Mouse (Mus musculus) heart, embryonic 11.5 days (tissue): Measurements from ENCODE around the gene Ptar1. TPM values are rescaled to one million over a fixed set of nuclear protein-coding genes. Genes with fewer than 3 reads are reported as not detected.

ENCODE experiments used
- ATAC-seq: fragments of 200-750 bp; cut with Nextera tagmentation; replicated peaks from 2 replicates; pipeline ENCODE4 v1.8.0; 2017; ENCODE audit warnings: moderate library complexity; ENCODE audit not compliant: insufficient number of reproducible peaks, low FRiP score, low TSS enrichment
- H3K27ac ChIP-seq: fragments of 300-500 bp; sonication (generic); 2 replicates; pipeline ENCODE4 v1.5.1; 2014; ENCODE audit warnings: mild to moderate bottlenecking, low read depth, low read length
- H3K27me3 ChIP-seq: fragments of 300-500 bp; sonication (generic); 2 replicates; pipeline ENCODE4 v1.6.1; 2014; ENCODE audit warnings: mild to moderate bottlenecking, low read length, mixed read lengths; ENCODE audit not compliant: control insufficient read depth, insufficient read depth
- H3K36me3 ChIP-seq: fragments of 300-500 bp; sonication (generic); 2 replicates; pipeline ENCODE4 v1.6.1; 2014; ENCODE audit warnings: mild to moderate bottlenecking, low read length, moderate library complexity, mixed read lengths; ENCODE audit not compliant: control insufficient read depth, insufficient read depth
- H3K4me1 ChIP-seq: fragments of 300-500 bp; sonication (generic); 2 replicates; pipeline ENCODE4 v1.6.1; 2014; ENCODE audit warnings: low read length; ENCODE audit not compliant: control insufficient read depth, insufficient read depth
- H3K4me2 ChIP-seq: fragments of 300-500 bp; sonication (generic); 2 replicates; pipeline ENCODE4 v1.6.1; 2014; ENCODE audit warnings: mild to moderate bottlenecking, moderate library complexity
- H3K4me3 ChIP-seq: fragments of 300-500 bp; sonication (generic); 2 replicates; pipeline ENCODE4 v1.5.1; 2014; ENCODE audit warnings: low read depth, low read length
- H3K9ac ChIP-seq: fragments of 300-500 bp; sonication (generic); 2 replicates; pipeline ENCODE4 v1.6.1; 2014; ENCODE audit warnings: mild to moderate bottlenecking, low read depth, low read length, moderate library complexity
- H3K9me3 ChIP-seq: fragments of 300-500 bp; sonication (generic); replicated peaks from 2 replicates; pipeline ENCODE4 v1.6.1; 2016; ENCODE audit warnings: low read length; ENCODE audit not compliant: control insufficient read depth
- WGBS: fragments of 180-500 bp; shearing (Covaris S2); extraction: QIAGEN DNeasy Blood & Tissue Kit; methylation state at CpG from one replicate; pipeline ENCODE4 v1.1.7; 2014; ENCODE audit not compliant: insufficient replicate concordance; 5-methylcytosine and 5-hydroxymethylcytosine counted together
- polyA plus RNA-seq: library from polyadenylated mRNA; unstranded; fragments of >200 nt; fragmentation: Nextera tagmentation; extraction: Ambion mirVana; gene quantifications from 2 replicates; pipeline ENCODE4 v1.2.1, GENCODE M21; 2014

Gene Ptar1
- polyA plus RNA-seq, 1 experiment from 2014 or later = 7.3 TPM

DNA sequence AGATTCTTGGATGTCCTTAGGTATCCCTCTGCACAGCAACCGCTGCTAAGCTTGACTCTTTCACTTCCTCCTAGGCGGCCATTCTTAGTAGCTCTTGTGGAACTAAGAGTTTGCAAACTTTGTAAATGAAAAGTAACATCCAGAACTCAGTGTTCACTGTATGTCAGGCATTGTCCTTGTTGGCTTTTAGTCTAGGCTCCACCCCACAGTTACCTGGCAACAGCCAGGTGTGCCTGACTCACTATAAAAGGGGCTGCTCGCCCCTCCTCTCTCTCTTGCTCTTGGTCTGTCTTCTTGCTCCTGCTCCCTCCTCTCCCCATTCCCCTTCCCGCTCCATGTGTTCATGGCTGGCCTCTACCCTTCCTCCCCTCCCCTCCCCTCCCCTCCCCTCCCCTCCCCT lies 11.9 kb downstream of the Ptar1 start:
- Histone ChIP-seq H3K4me3 (no peak overlapping the region), H3K9ac (no peak overlapping the region), H3K36me3 (peaks cover 20% of the 10 kb centered on the region), H3K9me3 (no peaks in the 10 kb centered on the region), H3K4me1 (no peaks in the 10 kb centered on the region), H3K27ac (no peak overlapping the region), H3K4me2 (no peak overlapping the region), H3K27me3 (no peaks in the 10 kb centered on the region)
- 87% methylated on average over 4 of the region's 4 CpGs for WGBS
- ATAC-seq = no peak

DNA sequence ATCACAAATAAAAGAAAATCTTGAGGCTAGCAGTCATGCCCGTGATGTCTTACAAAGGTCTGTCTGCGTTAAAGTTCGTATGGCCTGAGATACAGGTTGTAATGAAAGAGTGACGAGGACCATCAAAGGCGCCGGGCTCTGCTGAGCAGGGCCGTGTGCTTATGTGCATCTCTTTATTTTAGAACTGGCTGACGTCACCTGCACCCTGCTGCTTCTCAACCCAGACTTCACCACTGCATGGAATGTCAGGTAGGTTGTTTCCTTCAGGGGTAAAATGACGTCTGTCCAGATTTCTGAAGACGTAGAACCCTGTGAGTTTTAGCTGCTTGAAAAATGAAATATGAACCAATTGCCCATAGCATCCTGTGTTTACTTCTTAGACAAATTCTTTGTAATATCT lies 15.7 kb downstream of the Ptar1 start:
- H3K27ac ChIP-seq = no peak overlapping the region
- WGBS = 90% methylated on average over 10 of the region's 10 CpGs
- no peak overlapping the region for H3K4me3 ChIP-seq
- no peaks in the 10 kb centered on the region for H3K4me1 ChIP-seq
- H3K9me3 ChIP-seq = no peaks in the 10 kb centered on the region
- no peak overlapping the region for H3K9ac ChIP-seq
- no peaks in the 10 kb centered on the region for H3K27me3 ChIP-seq
- peaks cover 21% of the 10 kb centered on the region for H3K36me3 ChIP-seq
- no peak for ATAC-seq
- H3K4me2 ChIP-seq = no peak overlapping the region

- H3K4me2 ChIP-seq = no peak overlapping the region
- H3K36me3 ChIP-seq = peaks cover 19% of the 10 kb centered on the region
- H3K9me3 ChIP-seq = no peaks in the 10 kb centered on the region
- ATAC-seq = no peak
- no peak overlapping the region for H3K27ac ChIP-seq
- H3K9ac ChIP-seq = no peak overlapping the region
- H3K27me3 ChIP-seq = no peaks in the 10 kb centered on the region
- no peaks in the 10 kb centered on the region for H3K4me1 ChIP-seq
- no peak overlapping the region for H3K4me3 ChIP-seq
- WGBS = 87% methylated on average over 5 of the region's 5 CpGs
These were observed 18.2 kb downstream of the Ptar1 start for GRCm38 (mm10) chr19:23705383-23705782.

GRCm38 (mm10) chr19:23746506-23746905 lies 59.3 kb downstream of the Ptar1 start:
- H3K36me3 ChIP-seq = no peaks in the 10 kb centered on the region
- no peak for ATAC-seq
- no peaks in the 10 kb centered on the region for H3K27me3 ChIP-seq
- WGBS = 69% methylated on average over 3 of the region's 3 CpGs
- H3K27ac ChIP-seq = no peak overlapping the region
- no peak overlapping the region for H3K4me2 ChIP-seq
- H3K4me3 ChIP-seq = no peak overlapping the region
- no peaks in the 10 kb centered on the region for H3K9me3 ChIP-seq
- H3K4me1 ChIP-seq = no peaks in the 10 kb centered on the region
- H3K9ac ChIP-seq = no peak overlapping the region

DNA sequence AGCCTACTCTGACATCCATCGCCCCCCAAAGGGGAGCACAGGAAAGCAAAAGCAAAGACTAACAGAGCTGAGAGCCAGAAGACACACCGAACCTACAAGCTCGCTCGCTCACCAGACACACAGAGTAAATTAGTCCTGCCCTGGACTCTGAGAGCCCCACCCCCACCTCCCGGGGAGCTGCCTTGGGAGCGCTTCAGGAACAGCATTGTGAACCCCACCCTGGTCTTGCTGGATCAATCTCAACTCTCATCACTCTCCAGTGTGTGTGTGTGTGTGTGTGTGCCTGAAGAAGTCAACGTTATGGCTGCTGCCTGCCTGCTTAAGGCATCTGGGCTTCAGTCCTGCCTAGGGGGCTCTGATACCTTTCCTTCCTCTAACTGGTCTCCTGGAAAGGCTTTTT lies 69.8 kb downstream of the Ptar1 start:
- WGBS = 15% methylated on average over 7 of the region's 7 CpGs
- H3K4me2 ChIP-seq = peak overlapping the region; percentile 47
- no peaks in the 10 kb centered on the region for H3K9me3 ChIP-seq
- H3K4me1 ChIP-seq = no peaks in the 10 kb centered on the region
- no peak for ATAC-seq
- H3K27me3 ChIP-seq = peaks cover 16% of the 10 kb centered on the region
- peak overlapping the region; percentile 11; the same call in 1 of the 2 replicates for H3K4me3 ChIP-seq
- H3K27ac ChIP-seq = no peak overlapping the region
- no peaks in the 10 kb centered on the region for H3K36me3 ChIP-seq
- peak overlapping the region; percentile 3; the same call in 1 of the 2 replicates for H3K9ac ChIP-seq

DNA sequence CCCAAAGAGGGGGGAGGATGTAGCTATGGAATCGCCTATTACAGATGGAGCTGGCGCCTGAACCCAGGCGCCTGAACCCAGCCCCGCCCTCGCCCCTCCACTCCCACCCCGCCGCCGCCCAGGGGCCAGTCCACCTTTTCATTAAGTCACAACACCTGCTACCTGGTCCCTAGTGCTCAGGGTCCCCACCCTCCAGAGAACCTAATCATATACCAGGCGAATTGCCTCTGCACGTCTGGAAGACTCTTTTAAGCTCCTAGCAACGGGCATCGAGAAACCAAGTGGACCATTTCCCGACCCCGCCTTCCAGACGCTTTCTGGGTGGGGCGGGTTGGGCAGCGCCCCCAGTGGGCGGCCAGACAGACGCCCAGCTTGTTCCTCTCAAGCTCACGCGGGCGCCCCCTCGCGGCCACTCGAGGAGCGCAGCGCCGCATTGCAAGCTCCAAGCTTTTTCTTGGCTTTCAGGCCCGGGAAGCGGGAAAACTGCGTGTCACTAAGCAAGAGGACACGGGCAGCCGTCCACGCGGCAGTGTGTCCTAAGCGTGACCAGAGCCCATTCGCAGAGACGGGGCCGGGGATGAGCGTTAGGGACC lies 70.8 kb downstream of the Ptar1 start:
- peak overlapping the region; percentile 93 for H3K4me2 ChIP-seq
- H3K27ac ChIP-seq = peak overlapping the region; percentile 57
- H3K36me3 ChIP-seq = no peaks in the 10 kb centered on the region
- WGBS = 1% methylated on average over 39 of the region's 40 CpGs
- no peaks in the 10 kb centered on the region for H3K9me3 ChIP-seq
- H3K9ac ChIP-seq = peak overlapping the region; percentile 86
- ATAC-seq = peak; percentile 71
- peak overlapping the region; percentile 80 for H3K4me3 ChIP-seq
- peaks cover 16% of the 10 kb centered on the region for H3K27me3 ChIP-seq
- H3K4me1 ChIP-seq = no peaks in the 10 kb centered on the region

DNA sequence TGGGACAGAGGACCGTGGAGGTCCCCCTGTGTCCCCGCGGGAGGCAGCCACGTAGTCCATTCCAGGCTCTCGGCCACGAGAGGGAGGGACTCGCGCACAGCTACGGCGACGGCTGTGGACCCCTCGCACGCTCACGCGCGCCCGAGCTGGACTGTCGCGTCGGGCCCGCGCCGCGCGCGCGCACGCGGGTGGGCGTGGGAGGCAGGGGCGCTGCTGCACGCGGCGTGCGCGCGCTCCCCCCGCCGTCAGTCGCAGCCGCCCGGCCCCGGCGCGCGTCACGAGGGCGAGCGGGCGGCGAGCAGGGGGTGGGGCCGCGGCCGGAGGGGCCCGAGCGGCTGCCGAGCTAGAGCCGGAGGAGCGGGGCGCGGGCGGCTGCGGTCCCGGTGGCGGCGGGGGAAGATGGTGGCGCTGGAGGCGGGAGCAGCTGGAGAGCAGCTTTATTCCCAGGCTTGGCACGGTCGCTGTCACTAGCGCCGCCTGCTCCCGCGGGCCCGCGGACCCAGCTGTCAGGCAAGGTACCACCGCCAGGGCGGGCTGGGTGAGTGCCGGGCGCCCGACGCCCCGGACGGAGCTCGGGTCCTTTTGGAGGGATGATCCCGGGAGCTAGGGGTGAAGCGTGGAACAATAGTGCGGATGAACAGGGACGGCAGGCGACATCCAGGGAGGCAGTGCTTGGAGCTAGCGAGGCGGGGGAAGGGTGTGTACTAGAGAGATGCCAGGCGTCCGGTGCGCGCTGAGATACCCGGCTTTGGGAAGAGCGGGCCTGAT lies 71.5 kb downstream of the Ptar1 start, which contains the start of gene Apba1:
Gene Apba1 (plus strand): TSS at position 334 of the 768 bp plus-strand sequence.
- Histone ChIP-seq H3K27ac (peak within 1 kb of the TSS; percentile 57), H3K9ac (peak within 1 kb of the TSS; percentile 86), H3K4me3 (peak within 1 kb of the TSS; percentile 80), H3K4me1 (no peaks in the 10 kb centered on the region), H3K9me3 (no peaks in the 10 kb centered on the region), H3K4me2 (peak within 1 kb of the TSS; percentile 93), H3K36me3 (no peaks in the 10 kb centered on the region), H3K27me3 (peaks cover 16% of the 10 kb centered on the region)
- under 1% methylated on average over 79 of the region's 98 CpGs for WGBS
- ATAC-seq = peak; percentile 80

DNA sequence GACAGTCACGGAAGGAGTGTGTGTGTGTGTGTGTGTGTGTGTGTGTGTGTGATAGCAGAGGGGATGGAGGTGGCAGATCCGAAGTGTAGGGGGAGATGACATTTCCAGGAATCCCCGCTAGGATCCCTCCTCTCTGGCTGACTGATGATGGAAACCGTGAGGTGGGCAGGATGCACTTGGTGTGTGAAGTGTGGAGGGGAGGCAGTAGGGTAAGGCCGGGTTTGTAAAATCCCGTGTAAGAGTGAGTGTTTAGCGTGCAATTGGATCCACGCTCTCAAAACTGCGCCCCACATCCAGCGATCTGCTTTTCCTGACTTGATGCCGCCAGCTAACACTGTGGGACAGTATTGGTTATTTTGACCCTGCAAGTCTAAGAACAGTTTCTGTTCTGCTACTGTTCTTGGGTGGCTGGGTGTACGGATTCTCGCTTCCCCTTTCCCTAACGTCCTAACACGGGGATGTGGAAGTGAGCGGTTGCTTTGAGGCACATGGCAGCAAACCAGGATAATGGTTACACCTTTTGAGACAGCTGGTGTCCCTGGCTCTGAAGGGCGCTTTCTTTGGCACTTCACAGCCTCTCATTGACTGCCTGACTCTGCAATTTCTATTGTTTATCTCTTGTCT lies 72.2 kb downstream of the Ptar1 start:
- no peak for ATAC-seq
- Histone ChIP-seq H3K27ac (no peak overlapping the region), H3K36me3 (no peaks in the 10 kb centered on the region), H3K4me2 (peak overlapping the region; percentile 93), H3K4me3 (peak overlapping the region; percentile 80), H3K27me3 (peaks cover 16% of the 10 kb centered on the region), H3K4me1 (no peaks in the 10 kb centered on the region), H3K9me3 (no peaks in the 10 kb centered on the region), H3K9ac (no peak overlapping the region)
- WGBS = 4% methylated on average over 17 of the region's 17 CpGs
